ENCODE assay signal across 8 mouse cellular contexts in the genomic region with DNA sequence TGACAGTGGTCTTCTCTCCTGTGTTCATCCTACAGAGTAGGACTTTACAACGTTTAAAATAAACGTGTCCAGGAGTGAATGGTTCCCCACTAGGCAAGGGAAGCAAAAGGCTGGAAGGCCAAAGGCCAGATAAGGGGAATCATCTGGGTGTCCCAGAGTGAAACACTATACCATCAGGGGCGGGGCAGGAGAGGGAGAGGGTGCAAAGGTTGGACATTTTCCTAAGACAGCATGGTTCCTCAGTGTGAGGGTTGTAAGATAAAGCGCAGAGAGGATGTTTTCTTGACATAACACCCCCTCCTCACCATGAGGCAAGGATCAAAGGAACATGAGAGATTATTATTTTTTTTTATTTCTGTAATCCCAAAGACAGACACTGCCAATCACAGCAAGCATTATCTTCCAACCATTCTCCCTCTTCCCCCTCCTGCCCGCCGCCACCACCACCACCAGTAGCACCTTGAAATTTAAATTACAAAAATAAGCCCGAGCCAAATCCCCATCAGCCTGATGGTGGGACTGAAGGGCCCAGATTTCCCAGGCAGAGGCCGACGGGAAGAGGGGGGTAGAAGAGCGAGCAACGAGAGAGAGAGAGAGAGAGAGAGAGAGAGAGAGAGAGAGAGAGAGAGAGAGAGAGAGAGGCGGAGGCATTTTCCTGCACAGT. TPM values are rescaled to one million over a fixed set of nuclear protein-coding genes. Genes with fewer than 3 reads are reported as not detected.
DNase-seq lines count a peak whose midpoint lies in the region; ATAC-seq and TF ChIP-seq lines count a peak whose summit lies in the region.

No protein-coding gene starts in this region.

- TF ChIP-seq EP300 in liver, embryonic 14.5 days (IDR thresholded peaks at IDR 0.05; ENCODE audit: low read depth), result no peak

- H3K27ac ChIP-seq in kidney, embryonic 14.5 days (ENCODE audit: low read depth, low read length), result no peak overlapping the region
- H3K27ac ChIP-seq in forebrain, embryonic 13.5 days, result no peak overlapping the region
- H3K27ac ChIP-seq in liver, embryonic 14.5 days, result no peak overlapping the region

- no peak for TF ChIP-seq POLR2A in brain, embryonic 14.5 days (IDR thresholded peaks at IDR 0.05; ENCODE audit: borderline replicate concordance, extremely low read depth, insufficient read depth, insufficient read length, poor library complexity, severe bottlenecking)

- H3K4me3 ChIP-seq in kidney, embryonic 14.5 days (ENCODE audit: low read length), result peak overlapping the region; percentile 57
- peak overlapping the region; percentile 58 for H3K4me3 ChIP-seq in forebrain, embryonic 13.5 days
- peak overlapping the region; percentile 40 to 41 for H3K4me3 ChIP-seq in liver, embryonic 14.5 days (ENCODE audit: insufficient read depth in 1 of 2, low read depth in 2 of 2, low read length in 2 of 2)

- H3K9me3 ChIP-seq in kidney, embryonic 14.5 days (ENCODE audit: control insufficient read depth, low read length), result no peaks in the 10 kb centered on the region
- no peaks in the 10 kb centered on the region for H3K9me3 ChIP-seq in forebrain, embryonic 13.5 days (replicated peaks)
- H3K9me3 ChIP-seq in liver, embryonic 14.5 days (ENCODE audit: control insufficient read depth, low read length), result no peaks in the 10 kb centered on the region

- peak overlapping the region; percentile 56; the same call in 1 of the 2 replicates for H3K9ac ChIP-seq in kidney, embryonic 14.5 days (ENCODE audit: low read depth, low read length)
- peak overlapping the region; percentile 73 for H3K9ac ChIP-seq in forebrain, embryonic 13.5 days
- no peak overlapping the region for H3K9ac ChIP-seq in liver, embryonic 14.5 days (replicated peaks)

- H3K4me2 ChIP-seq in kidney, embryonic 14.5 days (replicated peaks; ENCODE audit: low read depth, low read length), result peak overlapping the region; percentile 60
- H3K4me2 ChIP-seq in forebrain, embryonic 13.5 days, result peak overlapping the region; percentile 62
- peak overlapping the region; percentile 11; the same call in 1 of the 2 replicates for H3K4me2 ChIP-seq in liver, embryonic 14.5 days (ENCODE audit: low read depth)

- no peak for TF ChIP-seq CTCF in brain, embryonic 14.5 days (IDR thresholded peaks at IDR 0.05; ENCODE audit: borderline replicate concordance, extremely low read depth, insufficient read depth, insufficient read length)
- TF ChIP-seq CTCF in liver, embryonic 14.5 days (IDR thresholded peaks at IDR 0.05; ENCODE audit: low read depth), result no peak

- peak; percentile 60; the same call in 1 of the 2 replicates for ATAC-seq in kidney, embryonic 14.5 days (ENCODE audit: low FRiP score, low TSS enrichment)
- ATAC-seq in forebrain, embryonic 13.5 days, result peak; percentile 64
- no peak for ATAC-seq in liver, embryonic 14.5 days (ENCODE audit: insufficient read depth)
- no peak for ATAC-seq in megakaryocyte-erythroid progenitor cell, adult 5-6 weeks (replicated peaks; ENCODE audit: low FRiP score, low TSS enrichment, poor library complexity, severe bottlenecking)

- H3K27me3 ChIP-seq in kidney, embryonic 14.5 days (ENCODE audit: control insufficient read depth, insufficient read depth, low read length), result no peaks in the 10 kb centered on the region
- H3K27me3 ChIP-seq in forebrain, embryonic 13.5 days, result no peaks in the 10 kb centered on the region
- peaks cover 7% of the 10 kb centered on the region for H3K27me3 ChIP-seq in liver, embryonic 14.5 days (ENCODE audit: control insufficient read depth, insufficient read depth, low read length)

- 22% methylated on average over 10 of the region's 12 CpGs for WGBS in kidney, embryonic 14.5 days
- 10% methylated on average over 11 of the region's 12 CpGs for WGBS in forebrain, embryonic 13.5 days
- 12% methylated on average over 10 of the region's 12 CpGs for WGBS in liver, embryonic 14.5 days (ENCODE audit: insufficient replicate concordance)

- H3K36me3 ChIP-seq in kidney, embryonic 14.5 days (ENCODE audit: control insufficient read depth, insufficient read depth, low read length), result no peaks in the 10 kb centered on the region
- H3K36me3 ChIP-seq in forebrain, embryonic 13.5 days (ENCODE audit: poor library complexity, severe bottlenecking), result no peaks in the 10 kb centered on the region
- H3K36me3 ChIP-seq in liver, embryonic 14.5 days (replicated peaks; ENCODE audit: control insufficient read depth, insufficient read depth, low read depth), result no peaks in the 10 kb centered on the region

- no peaks in the 10 kb centered on the region for H3K4me1 ChIP-seq in kidney, embryonic 14.5 days (ENCODE audit: control insufficient read depth, insufficient read depth, low read length)
- H3K4me1 ChIP-seq in forebrain, embryonic 13.5 days, result no peaks in the 10 kb centered on the region
- H3K4me1 ChIP-seq in liver, embryonic 14.5 days (replicated peaks; ENCODE audit: control insufficient read depth in 2 of 2, insufficient read depth in 2 of 2, low read length in 1 of 2), result no peaks in the 10 kb centered on the region

- no peak for DNase-seq in kidney, postnatal 14 days
- DNase-seq in brain, embryonic 14.5 days (ENCODE audit: low read depth), result peak; percentile 59
- no peak for DNase-seq in liver, embryonic 14.5 days (ENCODE audit: low read depth in 3 of 3, low spot score in 3 of 3)
- DNase-seq in left cerebral cortex, adult 9 months (ENCODE audit: low spot score in 2 of 2), result no peak
- DNase-seq in layer of hippocampus, adult 18-20 months (ENCODE audit: low spot score in 2 of 2), result no peak

RNA-seq across cellular contexts. Expression of a gene that starts 1.4 kb away (rescaled TPM):
- 16.4 and 23.8 TPM in 2 replicates for polyA plus RNA-seq in kidney, embryonic 14.5 days (2014; fragmentation: Nextera tagmentation; extraction: Ambion mirVana)
- polyA plus RNA-seq in brain, embryonic 14.5 days (2012; rRNA removed), result 14.0 and 21.2 TPM in 2 replicates
- 21.7 and 25.4 TPM in 2 replicates for polyA plus RNA-seq in forebrain, embryonic 13.5 days (2015; fragmentation: Nextera tagmentation; extraction: Ambion mirVana)
- polyA plus RNA-seq in liver, embryonic 14.5 days (2012; rRNA removed), result 1.0 and 1.8 TPM in 2 replicates
- polyA plus RNA-seq in liver, embryonic 14.5 days (2014; fragmentation: Nextera tagmentation; extraction: Ambion mirVana), result 4.5 and 5.2 TPM in 2 replicates
- not detected in 2 replicates for total RNA-seq in megakaryocyte-erythroid progenitor cell, adult 5-6 weeks (2014; fragmentation: Nextera tagmentation)
- not detected in 2 replicates for total RNA-seq in megakaryocyte-erythroid progenitor cell, adult 5-6 weeks (2017)
- 10 to 100 TPM; 36.6 to 36.8 TPM for total RNA-seq in layer of hippocampus, adult 18-20 months (2021)

RNA-seq across cellular contexts. Expression of a gene that starts 20.8 kb away (rescaled TPM):
- polyA plus RNA-seq in kidney, embryonic 14.5 days (2014; fragmentation: Nextera tagmentation; extraction: Ambion mirVana), result 19.0 and 22.7 TPM in 2 replicates
- 39.4 and 46.6 TPM in 2 replicates for polyA plus RNA-seq in brain, embryonic 14.5 days (2012; rRNA removed)
- 20.3 and 23.2 TPM in 2 replicates for polyA plus RNA-seq in forebrain, embryonic 13.5 days (2015; fragmentation: Nextera tagmentation; extraction: Ambion mirVana)
- 4.2 and 4.8 TPM in 2 replicates for polyA plus RNA-seq in liver, embryonic 14.5 days (2012; rRNA removed)
- polyA plus RNA-seq in liver, embryonic 14.5 days (2014; fragmentation: Nextera tagmentation; extraction: Ambion mirVana), result 2.4 and 2.9 TPM in 2 replicates
- 53.0 and 75.1 TPM in 2 replicates for total RNA-seq in megakaryocyte-erythroid progenitor cell, adult 5-6 weeks (2014; fragmentation: Nextera tagmentation)
- total RNA-seq in megakaryocyte-erythroid progenitor cell, adult 5-6 weeks (2017), result 15.6 and 29.5 TPM in 2 replicates
- total RNA-seq in layer of hippocampus, adult 18-20 months (2021), result 10 to 100 TPM; 47.5 to 56.2 TPM

Comparison
In these comparisons a context has a peak if more than half of its experiments do, and no peak if none do; other contexts are left out.
1. ATAC-seq: peak in kidney, embryonic 14.5 days (single experiment) and forebrain, embryonic 13.5 days (single experiment); none in liver, embryonic 14.5 days (single experiment) and megakaryocyte-erythroid progenitor cell, adult 5-6 weeks (single experiment).
2. H3K4me2 ChIP-seq: peak in every context shown above with its lines; median percentile 62 in forebrain, embryonic 13.5 days; 60 in kidney, embryonic 14.5 days; 11 in liver, embryonic 14.5 days.
3. Peak in every context shown above with its lines, with median percentiles within 50 percentile points of each other: H3K4me3 ChIP-seq.